Mouse (Mus musculus) heart, adult 8-10 months (tissue): ENCODE data around the gene Irf2bpl. TPM values are rescaled to one million over a fixed set of nuclear protein-coding genes. Genes with fewer than 3 reads are reported as not detected.
A peak's percentile ranks its signal among the peaks of the same experiment; 100 is the strongest.

Source experiments
- DNase-seq: peaks from one replicate; pipeline ENCODE4 v3.0.0; 2022; ENCODE audit warnings: low spot score
- total RNA-seq, 4 experiments: library from RNA; stranded (reverse); gene quantifications; 2 replicates each; pipeline ENCODE4 v1.2.4; 2022

Gene Irf2bpl
- total RNA-seq, result 10 to 100 TPM; 26.2 to 30.4 (median 27.8) TPM

DNA sequence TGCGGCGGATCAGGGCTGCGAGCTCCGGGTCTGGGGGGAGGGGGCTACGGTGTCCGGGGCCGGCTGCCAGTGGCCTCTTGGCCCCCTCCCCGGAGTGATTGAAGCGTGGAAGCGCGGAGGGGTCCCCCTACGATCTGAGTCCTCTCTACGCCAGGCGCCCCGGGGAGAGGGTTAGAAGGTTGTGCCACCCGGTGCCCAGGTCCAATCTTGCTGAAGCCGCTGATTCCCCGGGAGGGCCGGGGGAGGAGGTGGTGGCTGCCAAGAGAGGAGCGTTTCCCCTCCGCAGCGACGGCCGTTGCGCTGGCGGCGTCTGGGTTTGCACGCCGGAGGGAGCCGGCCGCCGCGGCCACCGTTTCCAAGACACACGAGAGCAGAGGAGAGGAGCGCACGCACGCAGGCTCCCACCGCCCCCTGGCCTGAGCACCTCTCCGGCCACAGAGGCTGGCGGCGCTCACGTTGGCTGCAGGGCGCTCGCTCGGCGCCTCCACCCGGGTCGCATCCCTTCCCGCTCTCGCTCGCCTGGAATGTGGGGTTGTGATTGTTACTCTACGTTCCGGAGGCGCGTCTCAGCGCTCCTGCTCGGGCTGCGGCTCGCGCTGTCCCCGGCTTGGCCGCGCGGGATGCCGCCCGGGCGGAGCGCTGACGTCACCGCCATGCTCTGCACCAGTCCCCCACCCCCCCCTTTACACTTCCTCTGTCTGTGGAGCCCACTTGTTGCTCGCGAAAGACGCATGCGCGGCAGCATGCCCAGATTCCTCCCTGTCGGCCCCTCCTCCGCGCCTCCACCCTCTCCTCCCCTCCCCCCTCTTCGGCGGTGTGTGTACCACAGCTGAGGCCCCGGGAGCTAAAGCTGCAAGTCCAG is at the start of gene Irf2bpl:
Gene Irf2bpl, minus strand, starts transcription at position 602 of the 862 bp plus-strand sequence.
- DNase-seq, result peak; percentile 99

DNA sequence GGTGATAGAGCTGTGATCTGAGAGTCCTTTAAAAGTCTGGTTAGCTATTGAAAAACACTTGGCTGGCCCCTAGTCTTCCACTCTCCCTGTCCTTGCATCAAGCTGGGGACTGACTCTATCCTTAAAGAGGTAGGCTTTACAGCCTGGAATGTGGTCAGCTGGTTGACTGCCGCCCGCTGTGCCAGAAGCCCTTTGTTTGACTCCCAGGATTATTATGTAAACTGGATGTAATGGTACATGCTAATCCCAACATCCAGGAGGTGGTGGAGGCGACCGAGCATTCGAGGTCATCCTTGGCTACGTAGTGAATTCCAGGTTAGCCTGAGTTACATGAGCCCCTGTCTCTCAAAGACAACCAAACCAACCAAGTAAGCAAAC is 48.0 kb upstream of the Irf2bpl start:
- peak; percentile 86 for DNase-seq

DNA sequence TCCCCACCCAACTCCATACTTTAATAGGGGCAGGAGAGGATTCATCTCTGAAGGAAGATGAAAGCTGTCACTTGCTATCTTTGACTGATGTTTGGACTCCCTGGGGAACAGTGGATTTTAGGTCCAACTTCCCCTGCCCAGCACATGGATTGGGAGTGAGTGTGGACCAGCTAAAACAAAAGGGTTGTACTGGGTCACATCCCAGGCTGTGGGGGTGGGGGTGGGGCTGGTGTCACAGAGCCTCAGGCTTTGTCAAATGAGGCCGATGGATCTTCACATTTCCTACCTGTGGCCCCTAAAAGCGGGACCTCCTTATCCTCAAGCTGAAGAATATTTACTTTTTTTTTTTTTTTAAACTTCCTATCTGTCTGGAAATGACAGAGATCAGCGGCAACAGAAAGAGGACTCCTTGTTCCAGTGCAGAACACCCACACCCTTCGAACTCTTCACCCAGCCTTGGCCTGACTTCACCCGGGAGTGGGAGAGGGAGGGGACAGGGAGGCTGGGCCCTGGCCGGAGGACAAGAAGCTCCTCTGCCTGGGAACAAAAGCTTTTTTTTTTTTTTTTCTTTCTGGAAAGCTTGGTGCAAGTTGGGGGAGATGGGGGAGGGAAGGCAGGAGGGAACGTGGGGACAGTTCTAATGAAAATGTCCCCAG is 47.4 kb upstream of the Irf2bpl start:
- DNase-seq, result peak; percentile 93

DNA sequence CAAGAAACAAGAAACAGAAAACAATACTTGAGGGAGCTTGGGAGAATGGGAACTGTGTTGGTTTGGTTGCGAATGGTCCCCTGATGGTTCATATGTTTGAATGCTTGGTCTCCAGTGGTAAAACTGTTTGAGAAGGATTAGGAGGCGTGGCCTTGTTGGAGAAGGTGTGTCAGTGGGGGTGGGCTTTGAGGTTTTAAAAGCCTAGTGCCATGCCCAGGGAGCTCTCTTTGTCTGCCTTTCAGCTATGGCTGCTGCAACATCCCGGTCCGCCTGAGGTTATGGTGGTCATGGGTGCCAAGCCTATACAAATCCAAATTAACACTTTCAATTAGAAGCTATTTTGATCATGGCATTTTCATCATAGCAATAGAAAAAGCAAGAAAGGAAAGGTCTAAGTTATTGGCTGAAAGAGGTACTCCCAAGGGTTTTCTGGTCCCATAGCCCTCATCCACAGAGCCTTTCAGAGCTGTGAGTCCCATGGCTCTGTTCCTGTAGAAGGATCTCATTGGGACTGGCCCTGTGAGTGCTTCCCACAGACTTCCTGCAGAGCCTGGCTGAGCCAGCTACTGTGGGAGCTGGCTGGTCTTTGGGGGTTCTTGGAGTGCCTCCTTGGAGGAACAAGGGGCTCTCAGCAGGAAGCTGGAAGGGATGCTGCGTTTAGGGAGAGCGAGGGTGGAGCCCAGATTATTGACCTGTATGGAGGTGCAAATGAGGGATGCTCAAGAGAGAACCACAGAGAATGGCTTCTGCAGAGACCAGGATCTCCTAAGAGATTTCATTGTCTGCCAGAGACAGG is 46.5 kb upstream of the Irf2bpl start:
- no peak for DNase-seq

DNA sequence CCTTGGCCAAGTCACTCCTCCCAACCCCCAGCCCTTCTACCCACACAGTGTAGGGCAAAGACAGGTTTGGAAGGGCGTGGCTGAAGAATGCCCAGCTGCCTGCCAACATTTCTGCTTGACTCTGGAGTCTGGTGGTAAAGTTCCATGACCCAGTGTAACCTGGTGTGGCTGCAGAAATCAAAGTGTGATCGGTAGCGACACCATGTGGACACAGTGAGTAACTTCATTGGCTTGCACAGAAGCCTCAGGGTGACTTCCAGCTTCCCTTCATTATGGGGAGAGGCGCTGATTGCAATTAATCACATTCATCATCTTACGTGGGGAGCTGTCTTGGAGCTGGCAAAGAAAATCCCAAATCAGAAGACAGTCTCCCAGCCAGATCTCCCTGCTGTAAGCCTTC is 39.2 kb upstream of the Irf2bpl start:
- peak; percentile 88 for DNase-seq

DNA sequence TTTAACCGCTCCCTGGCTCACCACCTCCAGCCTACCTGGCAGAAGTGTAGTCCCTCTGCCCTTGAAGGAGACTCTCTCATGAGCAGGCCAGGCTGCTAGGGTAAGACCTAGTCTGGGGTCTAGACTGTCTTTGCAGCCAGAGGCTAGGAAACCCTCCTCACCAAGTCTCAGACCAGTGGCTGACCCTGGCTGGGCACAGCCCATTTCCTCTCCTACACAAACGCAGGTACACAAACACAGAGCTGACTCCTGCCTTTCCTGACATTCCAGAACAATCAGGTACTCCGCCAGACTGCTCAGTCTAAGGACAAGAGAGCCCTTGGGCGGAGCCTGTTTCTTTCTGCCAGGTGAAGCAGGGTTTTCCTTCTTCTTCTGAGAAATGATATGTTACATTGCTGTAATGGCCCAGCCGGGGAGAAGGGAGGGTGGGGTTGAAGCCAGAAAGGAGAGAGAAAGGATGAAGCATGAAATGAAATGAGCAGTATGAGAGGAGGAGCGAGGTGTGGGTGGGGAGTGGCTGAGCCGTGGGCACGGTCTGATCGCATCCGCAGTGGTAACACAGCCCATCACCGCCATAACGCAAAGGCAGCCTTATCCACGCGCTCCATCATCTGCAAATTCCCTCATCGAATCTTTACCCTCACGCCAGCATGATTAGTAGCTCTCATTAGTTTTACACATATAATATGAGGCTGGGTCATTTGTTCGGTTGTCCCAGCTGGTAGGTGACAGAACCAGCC is 34.6 kb upstream of the Irf2bpl start:
- DNase-seq, result no peak

DNA sequence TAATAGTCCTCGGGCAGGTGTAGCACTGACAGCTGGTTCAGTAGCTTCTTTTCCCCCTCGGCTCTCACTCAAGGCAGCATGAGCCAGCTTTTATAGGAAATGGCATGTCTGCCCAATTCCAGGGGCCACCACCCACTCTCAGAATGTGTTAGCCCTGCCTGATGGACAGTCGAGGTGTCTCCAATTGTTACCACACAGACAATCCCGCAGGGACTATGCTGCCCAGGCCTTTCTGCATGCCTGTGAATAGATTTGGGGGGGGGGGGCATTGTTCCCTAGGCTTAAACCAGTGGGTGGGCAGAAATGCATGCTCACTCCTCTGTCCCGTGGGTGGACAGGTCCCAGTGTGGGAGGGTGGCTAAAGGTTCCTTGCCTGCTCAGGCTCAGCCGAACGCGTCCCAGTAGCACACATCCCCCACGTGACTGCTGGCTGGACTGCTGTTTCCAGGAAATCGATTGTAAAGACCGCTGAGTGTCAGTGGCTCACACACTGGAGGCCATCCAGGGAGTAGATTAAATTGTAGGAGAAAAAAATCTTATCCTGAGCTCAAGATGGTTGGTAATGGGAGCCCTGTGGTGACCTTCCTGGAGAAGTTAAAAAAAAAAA is 33.9 kb upstream of the Irf2bpl start:
- no peak for DNase-seq

DNA sequence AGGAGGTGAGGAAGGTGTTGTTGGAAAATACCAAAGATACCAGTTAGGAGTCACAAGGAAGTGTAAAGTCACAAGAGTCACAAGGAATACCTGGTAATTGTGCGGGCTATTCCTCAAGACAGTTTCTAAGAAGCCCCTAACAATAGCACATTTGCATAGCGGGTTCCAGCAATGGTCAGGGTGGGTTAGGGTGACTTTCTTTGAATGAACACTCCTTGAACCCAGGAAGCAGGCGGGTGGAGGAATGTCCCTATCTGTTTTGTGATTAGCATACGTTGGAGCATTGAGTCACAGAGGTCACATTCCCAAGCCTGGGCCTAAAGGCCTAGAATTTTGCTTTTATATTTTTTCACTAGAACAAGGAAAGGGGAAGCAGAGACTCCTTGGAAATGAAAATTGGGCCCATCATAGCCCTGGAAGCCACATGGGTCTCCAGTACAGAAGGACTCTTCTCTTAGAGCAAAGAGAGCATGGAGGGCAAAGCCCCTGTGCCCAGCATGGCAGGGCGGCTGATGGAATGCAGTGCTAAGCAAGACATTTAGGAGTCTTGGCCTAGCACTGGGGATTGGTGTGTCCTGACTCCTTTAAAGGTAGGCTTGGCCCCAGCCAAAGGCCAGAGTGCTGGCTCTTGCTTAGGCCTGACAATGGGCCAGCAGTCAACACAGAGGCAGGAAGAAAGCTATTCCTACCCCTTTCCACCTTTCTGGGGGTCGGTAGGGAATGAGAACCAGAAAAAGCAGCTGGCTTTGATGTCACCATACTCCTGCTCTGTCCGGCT is 32.4 kb upstream of the Irf2bpl start:
- no peak for DNase-seq

DNA sequence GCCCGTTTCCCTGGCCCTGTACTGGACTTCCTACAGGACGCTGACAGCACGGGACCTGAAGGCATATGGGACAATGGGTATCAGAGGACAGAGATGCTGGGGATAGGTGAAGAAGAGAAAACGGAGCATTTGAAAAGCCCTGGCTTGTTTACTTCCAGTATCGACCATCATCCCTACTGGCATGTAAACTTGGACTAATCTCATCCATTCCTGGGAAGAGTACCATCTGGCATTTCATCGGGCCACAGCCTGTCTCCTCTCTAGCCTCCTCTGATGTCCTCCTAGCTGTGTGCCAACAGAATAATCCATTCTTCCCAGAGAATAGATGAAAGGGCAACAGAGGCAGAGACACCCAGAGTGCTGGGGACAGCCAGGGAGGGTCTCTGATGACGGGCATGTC is 31.0 kb upstream of the Irf2bpl start:
- DNase-seq, result no peak

DNA sequence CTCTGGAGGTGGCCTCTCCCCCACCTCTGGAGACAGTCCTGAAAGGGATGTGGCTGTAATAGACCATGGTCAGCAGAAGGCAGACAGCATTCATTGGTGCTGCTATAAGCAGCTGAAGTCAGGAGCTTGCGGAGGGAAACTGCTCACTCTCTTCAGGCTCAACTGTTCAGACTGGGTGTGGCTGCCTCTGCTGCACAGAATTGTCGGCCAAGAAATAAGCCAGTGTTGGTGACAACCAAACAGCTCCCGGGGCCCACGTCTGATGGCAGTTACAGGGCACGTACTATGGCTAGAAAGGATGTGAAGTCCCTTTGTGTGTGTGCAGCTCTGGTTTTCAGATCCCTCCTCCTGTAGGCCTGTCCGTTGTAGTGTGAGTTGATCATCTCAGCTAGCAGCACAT is 30.2 kb upstream of the Irf2bpl start:
- no peak for DNase-seq

DNA sequence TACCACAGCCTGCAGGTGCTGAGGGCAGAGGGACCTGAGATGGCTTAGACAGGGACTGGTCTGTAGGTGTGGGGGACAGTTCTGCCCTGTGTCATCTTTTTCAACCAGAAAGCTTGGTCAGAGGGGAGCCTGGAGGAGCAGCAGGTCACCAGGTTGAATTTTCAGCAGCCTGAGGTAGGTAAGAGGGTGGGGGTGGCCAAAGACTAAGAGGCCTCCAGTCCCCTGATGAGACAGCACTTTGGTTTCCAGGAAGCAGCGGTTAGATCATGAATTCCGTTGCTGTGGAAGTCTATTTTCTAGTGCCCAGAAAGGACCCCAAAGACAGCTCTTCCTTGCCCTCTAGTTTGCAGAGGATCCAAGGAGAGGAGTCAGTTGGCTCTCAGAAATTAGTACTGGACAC is 29.8 kb upstream of the Irf2bpl start:
- no peak for DNase-seq

DNA sequence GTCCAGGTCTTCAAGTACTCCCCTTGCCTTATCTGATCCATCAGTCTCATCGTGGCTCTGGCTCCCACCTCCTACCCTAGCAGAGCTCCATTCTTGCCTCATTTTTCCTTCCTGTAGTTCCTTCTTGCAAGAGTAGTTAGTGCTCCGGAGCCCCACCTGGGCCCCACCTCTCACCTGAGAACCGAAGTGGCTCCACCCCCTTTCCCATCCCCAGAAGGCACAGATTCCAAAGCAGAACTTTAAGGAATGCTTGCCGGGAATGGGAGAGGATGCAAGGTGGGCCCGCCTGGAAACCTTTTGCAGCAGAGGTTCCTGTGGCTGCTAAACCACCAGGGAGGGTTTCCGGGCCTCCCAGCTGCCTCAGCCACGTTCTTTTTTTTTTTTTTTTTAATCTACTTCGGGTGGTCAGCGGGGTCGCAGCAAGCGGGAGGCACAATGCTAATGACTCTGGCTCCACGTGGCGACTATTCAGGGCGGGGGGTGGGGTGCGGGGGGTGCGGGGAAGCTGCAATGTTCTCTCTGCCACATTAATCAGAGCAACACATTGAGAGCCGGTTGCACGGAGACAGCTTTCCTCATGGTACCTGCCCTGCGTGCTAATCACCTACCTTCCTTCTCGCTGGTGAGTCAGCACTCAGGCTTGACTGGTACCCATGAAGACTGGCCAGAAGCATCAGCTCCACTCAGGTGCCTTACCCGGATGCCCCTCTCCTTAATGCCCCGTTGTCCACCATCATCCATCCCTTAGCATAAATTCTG is 27.9 kb upstream of the Irf2bpl start:
- no peak for DNase-seq

DNA sequence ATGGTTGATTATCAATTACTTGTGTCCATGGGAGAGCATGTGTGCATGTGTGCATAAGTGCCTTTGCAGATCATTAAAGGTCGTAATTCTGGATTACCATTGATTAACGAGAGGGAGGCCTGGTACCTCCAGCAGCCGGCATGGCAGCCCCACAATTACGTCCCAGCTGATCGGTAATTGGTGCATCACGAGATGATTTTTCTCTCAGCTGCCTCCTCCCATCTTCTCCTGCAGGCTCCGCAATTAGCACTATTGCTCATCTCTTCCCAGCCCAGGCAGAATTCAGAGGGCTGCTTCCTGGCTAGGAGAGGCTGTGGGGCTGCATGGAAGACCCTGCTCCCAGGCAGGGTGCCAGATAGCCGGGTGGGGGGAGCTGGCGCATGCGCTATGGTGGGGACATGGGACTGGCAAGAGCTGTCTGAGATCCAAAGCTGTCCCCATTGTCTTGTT is 26.9 kb upstream of the Irf2bpl start:
- no peak for DNase-seq

DNA sequence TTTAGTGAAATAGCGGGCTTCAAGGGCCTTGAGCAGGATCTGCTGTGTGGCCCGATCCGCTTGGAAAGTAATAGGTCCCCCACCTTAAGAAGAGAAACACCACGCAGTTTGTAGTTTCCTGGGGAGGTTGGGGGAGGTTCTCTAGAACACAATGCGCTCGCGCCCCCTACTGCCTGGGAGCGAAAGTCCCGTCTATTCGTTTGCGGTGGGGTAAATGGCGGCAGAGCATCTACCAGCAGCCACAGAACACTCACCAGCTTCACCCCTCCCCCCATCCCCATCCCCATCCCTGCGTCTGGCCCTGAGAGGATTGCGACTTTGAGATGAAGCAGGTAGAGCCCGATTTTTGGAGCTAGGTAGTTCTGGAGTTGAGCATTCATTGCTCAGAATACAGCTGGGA is 21.8 kb upstream of the Irf2bpl start:
- DNase-seq, result peak; percentile 92

DNA sequence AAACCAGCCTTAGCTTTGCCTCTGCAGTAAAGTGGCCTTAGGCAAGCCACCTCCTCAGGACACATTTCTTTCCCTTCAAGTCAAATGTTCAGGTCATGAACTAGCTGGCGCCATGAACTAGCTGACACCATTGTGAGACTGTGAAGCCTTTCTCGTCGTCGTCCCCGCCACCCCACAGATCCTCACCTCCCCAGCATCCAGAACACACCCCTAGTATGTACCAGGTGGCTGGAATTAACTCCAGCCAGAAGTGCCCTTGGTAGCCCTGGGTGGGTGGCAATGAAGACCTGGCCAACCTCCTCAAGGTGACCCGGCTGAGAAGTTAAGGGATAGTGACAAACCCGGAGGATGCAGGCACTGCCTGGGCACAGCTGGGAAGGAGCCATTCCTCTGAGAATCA is 21.3 kb upstream of the Irf2bpl start:
- DNase-seq, result no peak

DNA sequence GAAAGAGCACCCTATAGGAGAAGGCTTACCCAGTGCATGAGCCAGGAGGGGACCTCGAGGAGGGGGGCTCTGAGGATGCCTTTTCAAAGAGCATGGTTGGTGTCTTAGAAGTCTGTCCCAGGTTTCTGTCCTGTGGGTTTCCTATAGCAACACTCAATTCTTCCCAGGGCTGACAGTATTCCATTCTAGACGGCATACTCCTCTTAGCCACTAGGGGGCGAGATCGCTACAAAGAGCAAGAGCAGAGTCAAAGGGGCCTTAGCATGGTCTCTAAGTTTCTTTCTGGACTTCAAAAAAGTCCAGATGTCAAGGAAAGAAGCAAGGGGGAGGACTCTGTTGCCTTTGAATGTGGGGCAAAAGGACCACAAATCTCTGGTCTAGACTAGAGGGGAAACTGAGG is 20.6 kb upstream of the Irf2bpl start:
- peak; percentile 63 for DNase-seq

DNA sequence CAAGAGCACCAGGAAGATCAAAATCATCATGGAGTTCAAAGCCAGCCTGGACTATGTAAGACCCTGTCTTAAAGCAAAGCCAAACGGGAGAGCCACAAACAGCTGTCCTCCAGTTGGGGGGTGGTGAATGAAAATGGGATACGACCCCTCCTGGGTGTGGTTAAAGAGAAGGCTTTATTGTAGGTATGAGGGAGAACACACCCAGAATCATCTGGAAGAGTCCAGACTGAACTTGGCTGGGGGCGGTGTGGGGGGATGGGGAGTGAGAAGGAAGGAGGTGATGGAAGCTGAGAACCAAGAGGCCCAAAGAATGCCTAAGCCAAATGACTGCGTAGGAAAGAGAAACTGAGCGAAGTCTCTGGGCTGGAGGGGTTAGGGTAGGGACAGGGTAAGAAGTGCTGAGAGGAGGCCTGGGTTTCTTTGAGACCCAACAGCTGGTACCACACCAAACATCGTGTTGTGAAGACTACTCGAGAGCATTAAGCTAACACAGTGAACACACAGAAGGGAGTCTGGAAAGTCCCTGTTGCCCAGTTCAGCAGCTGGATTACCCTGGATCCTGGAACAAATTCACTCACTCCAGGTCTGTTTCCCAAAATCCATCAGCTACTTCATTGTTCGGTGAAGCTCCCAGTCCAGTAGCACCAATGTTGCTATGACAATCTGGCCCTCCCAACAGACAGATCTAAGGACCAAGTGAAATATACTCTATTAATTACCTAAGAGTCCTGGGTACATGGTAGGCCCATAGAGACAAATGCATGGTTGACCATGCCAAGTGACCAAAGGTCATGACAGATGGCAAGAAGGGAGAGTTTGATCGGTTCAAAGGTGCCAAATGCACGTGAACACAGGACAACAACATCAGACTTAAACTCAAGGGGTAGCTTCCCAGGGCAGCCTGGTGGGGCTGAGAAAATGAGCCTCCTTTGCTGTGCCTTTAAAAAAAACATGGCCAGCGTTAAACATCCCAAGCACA is 19.5 kb upstream of the Irf2bpl start:
- no peak for DNase-seq

DNA sequence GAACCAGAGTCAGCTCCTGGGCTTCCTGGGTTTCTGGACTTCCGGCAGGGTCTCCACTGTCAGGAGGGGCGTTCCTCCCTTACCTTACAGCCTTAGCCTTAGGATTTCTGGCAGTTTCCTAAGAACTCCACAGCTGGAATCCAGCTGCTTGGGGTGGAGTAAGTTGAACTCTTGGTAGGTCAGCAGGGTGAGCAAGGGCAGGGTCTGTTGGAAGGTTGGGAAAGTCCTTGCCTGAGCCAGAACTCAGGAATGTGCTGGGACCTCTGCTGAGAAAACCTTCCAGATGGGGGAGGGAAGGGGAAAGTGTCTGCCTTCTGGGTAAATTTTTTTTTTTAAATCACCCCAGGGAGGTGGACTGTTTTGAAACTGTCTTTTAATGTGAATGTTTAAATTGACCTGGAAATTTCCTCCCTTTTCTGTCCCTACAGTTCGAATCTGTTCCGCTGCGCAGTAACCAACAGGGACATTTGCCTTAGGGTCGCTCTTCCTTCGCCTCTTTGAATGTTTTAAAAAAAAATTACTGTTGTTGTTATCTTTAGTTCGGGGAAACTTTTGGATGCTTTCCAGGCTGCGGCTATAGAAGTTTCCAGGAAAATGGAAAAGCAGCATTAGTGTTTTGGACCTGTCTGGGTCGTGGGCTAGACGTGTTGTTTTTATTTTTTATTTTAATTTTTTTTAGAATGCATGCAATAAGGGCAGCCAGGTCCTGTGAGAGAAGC is 15.0 kb upstream of the Irf2bpl start:
- peak; percentile 72 for DNase-seq
